Mouse (Mus musculus): ENCODE results near the gene Bag3. TPM values are rescaled to one million over a fixed set of nuclear protein-coding genes. Genes with fewer than 3 reads are reported as not detected.

Gene Bag3
- total RNA-seq, 4 experiments from 2014 or later = 146 to 189 (median 168) TPM

Small RNA genes within 50 kb of the gene (microRNA-seq; reads per million reads assigned to microRNA genes)
- gene Gm24365 = 0 reads per million in 2 experiments

Other genes starting within 250 kb of the Bag3 start
- gene BC017158, start 225.4 kb upstream of the Bag3 start, total RNA-seq (2022) = 10 to 100 TPM; 33.0 to 64.0 (median 46.6) TPM
- gene Rgs10, start 104.9 kb upstream of the Bag3 start, total RNA-seq (2022) = 10 to 100 TPM; 10.8 to 15.5 (median 12.3) TPM
- gene Tial1, start 61.9 kb upstream of the Bag3 start, total RNA-seq (2022) = 100 to 1,000 TPM in 2 of 4 experiments, 10 to 100 TPM in 2; 95.2 to 109 (median 102) TPM
- gene Inpp5f, start 87.7 kb downstream of the Bag3 start, total RNA-seq (2022) = 10 to 100 TPM; 21.7 to 32.3 (median 27.2) TPM
- gene Mcmbp, start 216.9 kb downstream of the Bag3 start, total RNA-seq (2022) = 10 to 100 TPM; 29.2 to 37.8 (median 35.0) TPM
- 10 to 100 TPM; 40.6 to 62.4 (median 52.2) TPM for gene Sec23ip, start 221.3 kb downstream of the Bag3 start, total RNA-seq (2022)